Mouse (Mus musculus) spleen, adult 2 months (tissue): ENCODE measurements at regions not wholly inside any gene's neighbourhood (a gene's known extent, or its start where the extent isn't known, plus 50 kb on each side); places are given as distances from the start of the nearest gene placed in this dataset.

Experiments
- CTCF ChIP-seq: fragments of 200-500 bp; IDR thresholded peaks from 2 replicates; pipeline ENCODE4 v1.5.1; 2011; ENCODE audit warnings: mild to moderate bottlenecking, inconsistent platforms; ENCODE audit not compliant: insufficient read depth, insufficient read length, insufficient replicate concordance; ENCODE audit errors: extremely low read depth
- POLR2A ChIP-seq: fragments of 200-500 bp; IDR thresholded peaks from 2 replicates; pipeline ENCODE4 v1.6.1; 2011; ENCODE audit warnings: low read depth, low read length, inconsistent platforms

DNA sequence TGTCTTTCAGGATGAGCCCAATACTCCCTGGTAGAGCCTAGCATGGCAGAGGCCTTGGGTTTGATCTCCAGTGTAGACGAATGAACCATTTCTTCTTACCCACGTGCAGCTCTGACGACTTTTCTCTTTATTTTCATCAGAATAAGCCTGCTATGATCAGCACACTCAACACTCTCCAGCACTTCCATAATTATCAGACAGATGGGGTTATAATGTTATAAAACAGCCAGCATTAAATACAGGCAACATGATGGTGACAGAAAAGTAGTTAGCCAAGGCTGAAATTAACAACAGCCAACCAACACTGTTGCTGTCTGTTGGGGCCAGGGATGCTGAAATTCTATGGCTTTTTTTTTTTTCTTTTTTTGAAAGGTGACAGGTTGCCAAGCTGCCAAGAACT lies 67.7 kb upstream of the Mkln1 start:
- TF ChIP-seq CTCF (no peak), POLR2A (no peak)
